Mouse (Mus musculus) CH12.LX (cell line): Measurements from ENCODE around the gene Fcgr1.

Experiments
- CTCF ChIP-seq, 2 experiments: IDR thresholded peaks in 1 of 2; conservative IDR thresholded peaks in 1 of 2; 2 replicates each; pipeline ENCODE4 v1.5.1; 2011 to 2012; ENCODE audit warnings: low read depth in 2 of 2, low read length in 2 of 2, improper control_type of control experiment in 1 of 2, inconsistent platforms in 1 of 2, mild to moderate bottlenecking in 1 of 2, moderate library complexity in 1 of 2
- MAX ChIP-seq: IDR thresholded peaks from 2 replicates; pipeline ENCODE4 v1.6.1; 2011; ENCODE audit warnings: low read length, improper control_type of control experiment
- MAZ ChIP-seq: IDR thresholded peaks from 2 replicates; pipeline ENCODE4 v1.6.1; 2012; ENCODE audit warnings: low read depth, mild to moderate bottlenecking, inconsistent platforms, low read length, improper control_type of control experiment, moderate library complexity
- MEF2A ChIP-seq: IDR thresholded peaks from 2 replicates; pipeline ENCODE4 v1.6.1; 2014; ENCODE audit warnings: low read depth, mild to moderate bottlenecking, inconsistent platforms, low read length, improper control_type of control experiment, borderline replicate concordance
- POLR2A ChIP-seq: IDR thresholded peaks from 2 replicates; pipeline ENCODE4 v1.6.1; 2011; ENCODE audit warnings: low read depth, mild to moderate bottlenecking, improper control_type of control experiment, low read length
- TBP ChIP-seq: conservative IDR thresholded peaks from 2 replicates; pipeline ENCODE4 v1.6.1; 2011; ENCODE audit warnings: low read depth, low read length, improper control_type of control experiment
- USF2 ChIP-seq: conservative IDR thresholded peaks from 2 replicates; pipeline ENCODE4 v1.6.1; 2011; ENCODE audit warnings: low read depth, low read length, improper control_type of control experiment
- ZC3H11A ChIP-seq: IDR thresholded peaks from 2 replicates; pipeline ENCODE4 v1.6.1; 2012; ENCODE audit warnings: low read depth, mild to moderate bottlenecking, inconsistent platforms, low read length, improper control_type of control experiment

DNA sequence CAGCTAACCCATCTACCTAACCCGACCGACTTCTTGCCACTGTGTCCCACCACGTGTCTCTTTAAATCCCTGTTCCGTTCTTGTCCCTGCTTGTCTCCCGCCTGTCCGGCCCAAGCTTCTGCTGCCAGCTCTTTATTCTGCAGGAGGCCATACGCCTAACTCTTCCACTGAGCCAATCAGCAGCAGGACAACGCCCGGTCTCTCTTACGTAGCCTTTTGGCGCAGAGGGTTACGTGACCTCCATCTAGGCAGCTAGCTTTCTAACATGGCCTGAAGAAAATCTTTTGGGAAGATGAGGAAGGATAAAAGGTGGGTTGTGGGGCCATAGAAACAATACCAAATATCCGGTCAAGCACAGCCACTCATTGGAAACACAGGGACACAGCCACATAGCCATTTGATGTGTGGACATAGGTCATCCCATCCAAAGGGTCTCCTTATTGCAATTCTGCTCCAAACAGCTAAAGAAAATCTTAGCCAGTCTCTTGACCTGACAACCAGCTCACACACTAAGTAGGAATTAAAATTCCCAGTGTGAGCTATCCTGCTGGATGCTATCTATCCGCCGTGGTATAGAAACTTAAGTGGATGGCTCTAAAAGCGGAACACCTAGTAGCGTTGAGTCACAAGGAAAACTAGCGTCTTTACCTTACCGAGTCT lies 31.4 kb downstream of the Fcgr1 start:
- no peak; the same call in 1 of the 2 replicates for TF ChIP-seq MEF2A
- no peak for TF ChIP-seq USF2
- TF ChIP-seq POLR2A = peak; percentile 78
- TF ChIP-seq CTCF (conservative IDR thresholded peaks at IDR 0.05 in 1 of 2, IDR thresholded peaks at IDR 0.05 in 1 of 2; ENCODE audit: low read depth in 2 of 2, low read length in 2 of 2) = no peak
- TF ChIP-seq TBP = peak; percentile 82
- peak; percentile 87 for TF ChIP-seq MAX
- TF ChIP-seq ZC3H11A = no peak
- no peak; the same call in 1 of the 2 replicates for TF ChIP-seq MAZ
